In genomic region chr15:85462138-85462537, GRCm38 (mm10) we compare ENCODE assay signal across 15 mouse cellular contexts. TPM values are rescaled to one million over a fixed set of nuclear protein-coding genes. Genes with fewer than 3 reads are reported as not detected.
A peak's percentile ranks its signal among the peaks of the same experiment; 100 is the strongest.
DNase-seq lines count a peak whose midpoint lies in the region; ATAC-seq and TF ChIP-seq lines count a peak whose summit lies in the region.
"Had no signal": no experiment of that assay in that cellular context is flagged by ENCODE, and none has a peak within 500 bp of the region (broad histone marks: within the 10 kb centered on the region; RNA-seq: fewer than 3 reads in every experiment).

No protein-coding gene starts in this region.

- peak overlapping the region; percentile 93 for H3K27ac ChIP-seq in neural tube, embryonic 11.5 days (ENCODE audit: low read depth, low read length)
- peak overlapping the region; percentile 70; the same call in 1 of the 2 replicates for H3K27ac ChIP-seq in hindbrain, embryonic 16.5 days (ENCODE audit: low read depth, low read length)
- H3K27ac ChIP-seq in heart, adult 2 months, result no peak overlapping the region
- H3K27ac ChIP-seq: heart, embryonic 10.5 days had no signal

- no peak for TF ChIP-seq CTCF in heart, adult 2 months (IDR thresholded peaks at IDR 0.05)

- H3K9ac ChIP-seq in neural tube, embryonic 11.5 days (ENCODE audit: low read length), result peak overlapping the region; percentile 37
- H3K9ac ChIP-seq in hindbrain, embryonic 16.5 days (ENCODE audit: low read depth, low read length), result no peak overlapping the region
- H3K9ac ChIP-seq in heart, adult 2 months (ENCODE audit: low read depth, low read length), result no peak overlapping the region

- intact Hi-C loops in heart, adult 2 months (cut with DNase I), result no loop called here

- peak overlapping the region; percentile 13; the same call in 1 of the 2 replicates for H3K4me2 ChIP-seq in neural tube, embryonic 11.5 days (ENCODE audit: low read depth)
- H3K4me2 ChIP-seq in hindbrain, embryonic 16.5 days (ENCODE audit: low read length), result no peak overlapping the region

- H3K27me3 ChIP-seq in neural tube, embryonic 11.5 days (ENCODE audit: control insufficient read depth, insufficient read depth, low read length), result no peaks in the 10 kb centered on the region
- no peaks in the 10 kb centered on the region for H3K27me3 ChIP-seq in hindbrain, embryonic 16.5 days (replicated peaks; ENCODE audit: control insufficient read depth, insufficient read depth, low read length)
- no peaks in the 10 kb centered on the region for H3K27me3 ChIP-seq in heart, adult 2 months (ENCODE audit: control insufficient read depth, insufficient read depth, low read length)

- WGBS in neural tube, embryonic 11.5 days, result 65% methylated on average over 4 of the region's 4 CpGs
- 41% methylated on average over 4 of the region's 4 CpGs for WGBS in hindbrain, embryonic 16.5 days
- WGBS in heart, adult 2 months, result 88% methylated on average over 4 of the region's 4 CpGs

- no peak overlapping the region for H3K4me3 ChIP-seq in neural tube, embryonic 11.5 days (ENCODE audit: low read depth, low read length)
- no peak overlapping the region for H3K4me3 ChIP-seq in hindbrain, embryonic 16.5 days (ENCODE audit: low read length)
- no peak overlapping the region for H3K4me3 ChIP-seq in heart, adult 2 months
- H3K4me3 ChIP-seq: heart, embryonic 10.5 days had no signal

- peak; percentile 36 to 71 for DNase-seq in frontal cortex, adult 2 months (ENCODE audit: extremely low spot score in 1 of 2, low spot score in 1 of 2)
- DNase-seq in frontal cortex, postnatal 14 days (ENCODE audit: low spot score in 2 of 2), result no peak
- DNase-seq in neural tube, embryonic 11.5 days (ENCODE audit: low spot score), result no peak
- no peak for DNase-seq in neural tube, embryonic 10.5 days (ENCODE audit: extremely low spot score, low spot score)
- DNase-seq in right cerebral cortex, postnatal 4 days, result peak; percentile 21
- DNase-seq in ovary, adult 18-20 months (ENCODE audit: low spot score), result no peak
- DNase-seq in heart, adult 2 months, result no peak
- DNase-seq: cerebellum, adult 11-12 months; thymus, postnatal 4 days had no signal

- H3K4me1 ChIP-seq in neural tube, embryonic 11.5 days (ENCODE audit: control insufficient read depth, insufficient read depth, low read length), result peaks cover 70% of the 10 kb centered on the region
- H3K4me1 ChIP-seq in hindbrain, embryonic 16.5 days (ENCODE audit: control insufficient read depth, insufficient read depth, low read depth, low read length), result peaks cover 47% of the 10 kb centered on the region
- H3K4me1 ChIP-seq in heart, adult 2 months (ENCODE audit: control insufficient read depth, insufficient read depth, low read length), result peaks cover 2% of the 10 kb centered on the region; the same call in 1 of the 2 replicates

- H3K36me3 ChIP-seq in neural tube, embryonic 11.5 days (ENCODE audit: control insufficient read depth, insufficient read depth, low read length), result peaks cover 4% of the 10 kb centered on the region; the same call in 1 of the 2 replicates
- H3K36me3 ChIP-seq in hindbrain, embryonic 16.5 days (ENCODE audit: control insufficient read depth, insufficient read depth, low read length), result 0 out of 2 replicates have a peak, but pooled peaks cover 3% of the 10 kb centered on the region
- H3K36me3 ChIP-seq in heart, adult 2 months (ENCODE audit: control insufficient read depth, insufficient read depth, low read length), result no peaks in the 10 kb centered on the region; the same call in 1 of the 2 replicates

- H3K9me3 ChIP-seq in neural tube, embryonic 11.5 days (ENCODE audit: control insufficient read depth, low read length), result no peaks in the 10 kb centered on the region
- H3K9me3 ChIP-seq in hindbrain, embryonic 16.5 days (ENCODE audit: control insufficient read depth, low read length), result no peaks in the 10 kb centered on the region
- H3K9me3 ChIP-seq: heart, embryonic 10.5 days had no signal

- ATAC-seq in neural tube, embryonic 11.5 days (ENCODE audit: insufficient read depth, low FRiP score, low TSS enrichment), result no peak
- ATAC-seq in hindbrain, embryonic 16.5 days, result no peak

- H3K79me2 ChIP-seq in heart, adult 2 months (replicated peaks; ENCODE audit: control insufficient read depth, insufficient read depth, low read length), result no peaks in the 10 kb centered on the region

- TF ChIP-seq EP300 in heart, adult 2 months (IDR thresholded peaks at IDR 0.05; ENCODE audit: insufficient read depth, low read depth, low read length), result no peak

- TF ChIP-seq POLR2A in heart, adult 2 months (IDR thresholded peaks at IDR 0.05; ENCODE audit: insufficient read depth, low read depth, low read length), result no peak

RNA-seq across cellular contexts. Expression of gene 7530416G11Rik, which starts 40.9 kb away (rescaled TPM):
- 0.15 TPM in 1 of 2 replicates, not detected in the other for polyA plus RNA-seq in frontal cortex, adult 2 months (2012; rRNA removed)
- polyA plus RNA-seq in neural tube, embryonic 11.5 days (2014; fragmentation: Nextera tagmentation; extraction: Ambion mirVana), result not detected in 2 replicates
- polyA plus RNA-seq in hindbrain, embryonic 16.5 days (2015; fragmentation: Nextera tagmentation; extraction: Ambion mirVana), result not detected in 2 replicates
- total RNA-seq in heart, adult 2 months (2021), result not detected
- not detected in 2 replicates for polyA plus RNA-seq in heart, adult 2 months (2012; rRNA removed)
- total RNA-seq: layer of hippocampus, adult 8-10 months; MEL had no signal
- polyA plus RNA-seq: heart, embryonic 10.5 days; intestine, embryonic 14.5 days; limb, embryonic 14.5 days had no signal

Comparison
In these comparisons a context has a peak if more than half of its experiments do, and no peak if none do; other contexts are left out.
1. DNase-seq: peak in frontal cortex, adult 2 months (2 of 2) and right cerebral cortex, postnatal 4 days (single experiment); none in frontal cortex, postnatal 14 days (0 of 2), neural tube, embryonic 11.5 days (single experiment), neural tube, embryonic 10.5 days (single experiment), ovary, adult 18-20 months (single experiment) and heart, adult 2 months (0 of 2).